Mouse (Mus musculus) embryo, embryonic 10 days (tissue): Measurements from ENCODE around the gene Cdh13.

Experiments used
- DNase-seq: peaks from one replicate; pipeline ENCODE4 v3.0.0-alpha.2; 2015; ENCODE audit warnings: low spot score

Cdh13 gene

DNA sequence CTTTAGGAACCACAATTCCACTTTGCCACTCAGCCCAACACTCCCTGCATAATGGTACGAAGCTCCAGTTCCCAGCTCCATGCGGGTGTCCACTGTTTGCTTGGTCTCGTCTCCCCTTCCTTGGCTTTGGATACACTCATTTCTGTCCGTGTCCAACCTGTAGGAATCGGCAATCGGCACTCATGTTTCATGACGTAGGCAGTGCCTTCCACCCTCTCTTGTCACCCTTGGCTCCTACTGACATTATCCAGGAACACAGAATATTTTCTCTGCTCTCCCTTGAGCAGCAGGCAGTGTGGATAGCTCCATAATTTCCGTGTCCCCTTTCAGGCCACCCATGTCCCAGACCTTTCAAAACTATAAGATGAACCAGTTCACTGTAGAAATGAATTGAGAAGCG, 97.2 kb downstream of the Cdh13 start:
- no peak for DNase-seq

DNA sequence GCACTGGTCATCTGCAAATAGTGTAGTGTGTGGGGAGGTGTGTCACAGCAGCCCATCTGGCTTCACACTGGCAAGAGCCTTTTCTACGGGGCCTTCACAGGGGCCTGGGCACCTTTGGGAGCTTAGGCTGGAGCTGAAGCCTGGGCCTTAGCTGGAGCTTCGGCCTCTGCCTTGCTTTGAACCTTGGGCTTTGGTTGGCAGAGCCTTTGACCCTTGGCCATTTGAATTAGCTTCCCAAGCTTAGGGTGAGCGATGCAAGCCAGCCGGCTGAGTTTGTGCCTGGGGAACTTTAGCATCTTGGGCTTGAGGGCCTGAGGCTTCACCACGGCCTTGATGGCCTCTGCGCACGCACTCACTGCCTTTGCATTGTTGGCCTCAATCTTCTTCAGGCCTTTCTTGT, 98.1 kb downstream of the Cdh13 start:
- no peak for DNase-seq

DNA sequence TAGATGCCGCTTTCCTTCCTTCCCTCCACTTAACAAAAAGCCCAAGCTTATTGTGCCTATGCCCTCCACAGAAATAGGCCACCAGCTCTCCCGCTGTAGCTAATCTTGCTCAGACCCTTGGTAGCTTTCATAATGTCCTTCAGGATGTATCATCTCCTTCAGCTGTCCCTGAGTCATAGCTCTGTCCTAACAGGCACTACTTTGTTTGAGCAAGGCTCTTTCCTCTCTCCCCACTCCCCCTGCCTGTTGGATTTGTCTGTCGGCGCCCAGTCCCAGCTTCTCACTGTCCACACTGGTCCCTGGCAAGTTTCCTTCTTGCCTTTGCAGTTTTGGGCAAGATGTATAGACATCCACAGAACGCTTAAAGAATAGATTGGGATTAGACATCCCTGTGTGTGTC, 100.8 kb downstream of the Cdh13 start:
- no peak for DNase-seq

DNA sequence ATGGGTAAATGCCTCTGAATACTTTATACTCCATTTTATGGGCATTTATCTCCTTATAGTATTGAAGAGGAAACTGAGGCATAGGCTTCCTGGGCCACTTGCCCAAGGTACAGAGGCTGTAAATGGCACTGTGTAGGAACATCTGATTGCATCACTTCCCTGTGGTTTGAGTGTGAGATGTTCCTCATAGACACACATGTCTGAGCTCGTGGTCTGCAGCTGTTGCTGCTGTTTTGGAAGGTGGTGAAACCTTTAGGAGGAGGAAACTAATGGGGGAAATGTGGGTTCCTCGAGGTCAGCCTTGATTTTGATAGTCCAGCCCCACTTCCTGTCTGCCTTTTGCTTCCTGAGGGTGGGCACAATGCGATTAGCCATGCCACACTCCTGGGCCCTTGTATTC, 105.9 kb downstream of the Cdh13 start:
- no peak for DNase-seq

DNA sequence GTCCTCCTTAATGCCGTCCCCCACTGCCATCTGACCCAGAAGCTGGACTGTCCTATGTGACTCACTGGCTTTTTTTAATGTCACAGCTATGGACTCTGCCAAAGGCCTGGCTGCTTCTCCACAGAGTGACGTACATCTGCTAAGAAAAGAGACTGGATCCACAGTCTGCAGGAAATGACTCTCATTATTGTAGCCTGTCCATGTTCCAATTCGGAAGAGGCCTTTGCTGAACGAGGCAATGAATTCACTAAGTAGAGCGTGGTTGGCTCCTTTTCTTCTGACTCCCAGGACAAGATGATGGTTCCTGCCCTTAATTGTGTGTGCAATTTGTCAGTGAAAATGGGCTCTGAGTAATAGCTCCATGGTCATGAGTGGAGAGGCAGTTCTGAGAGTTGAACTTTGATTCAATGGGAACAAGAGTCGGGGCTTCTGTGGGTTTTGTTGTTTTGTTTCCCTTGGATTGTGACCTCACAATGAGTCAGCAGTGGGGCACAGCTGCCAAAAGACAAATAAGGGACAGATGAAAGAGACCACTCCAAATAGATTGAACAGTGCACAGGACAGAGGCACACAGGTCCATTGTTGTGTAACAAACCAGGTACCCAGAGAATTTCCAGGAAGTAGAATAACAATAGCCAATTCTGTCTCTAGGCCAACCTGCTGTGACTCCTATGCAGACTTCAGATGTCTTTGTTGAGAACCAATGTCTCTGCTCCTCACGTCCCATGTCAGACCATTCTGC, 110.5 kb downstream of the Cdh13 start:
- DNase-seq: no peak

DNA sequence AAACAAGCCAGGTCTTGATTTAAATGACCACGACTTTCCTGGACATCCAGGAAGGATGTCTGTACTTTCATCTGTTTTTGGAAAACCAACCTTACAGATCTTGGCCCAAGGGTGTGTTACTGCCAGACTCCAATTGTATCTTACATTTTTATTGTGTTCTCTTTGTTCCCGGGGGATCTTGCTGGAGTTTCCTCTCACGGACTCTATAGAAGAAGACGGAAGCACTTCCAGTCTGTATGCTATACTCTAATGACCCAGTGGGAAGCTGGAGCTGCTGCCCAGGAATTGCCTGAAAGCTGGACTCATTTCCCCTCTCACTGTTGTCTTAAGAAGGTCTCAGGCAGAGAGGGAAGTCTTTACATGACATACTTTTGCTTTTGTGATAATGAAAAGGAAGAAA, 111.6 kb downstream of the Cdh13 start:
- DNase-seq: no peak

DNA sequence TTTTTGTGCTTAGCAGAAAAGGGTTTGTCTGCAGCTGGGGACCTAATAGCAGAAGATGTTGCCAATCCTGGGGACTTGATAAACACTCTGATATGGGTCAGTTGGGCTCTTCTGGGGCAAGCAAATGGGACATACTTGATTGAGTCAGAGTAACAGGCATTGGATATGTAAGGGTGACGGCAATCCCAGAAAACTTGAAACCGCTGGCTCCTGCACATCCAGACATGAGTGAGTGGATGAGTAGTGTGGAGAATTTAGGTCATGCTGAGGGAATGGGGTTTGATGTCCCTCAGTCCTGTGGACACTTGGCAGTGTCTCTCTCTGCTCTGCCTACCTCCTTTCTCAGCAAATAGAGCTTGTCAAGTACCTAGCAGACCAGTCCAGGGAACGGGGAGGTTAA, 121.3 kb downstream of the Cdh13 start:
- no peak for DNase-seq

DNA sequence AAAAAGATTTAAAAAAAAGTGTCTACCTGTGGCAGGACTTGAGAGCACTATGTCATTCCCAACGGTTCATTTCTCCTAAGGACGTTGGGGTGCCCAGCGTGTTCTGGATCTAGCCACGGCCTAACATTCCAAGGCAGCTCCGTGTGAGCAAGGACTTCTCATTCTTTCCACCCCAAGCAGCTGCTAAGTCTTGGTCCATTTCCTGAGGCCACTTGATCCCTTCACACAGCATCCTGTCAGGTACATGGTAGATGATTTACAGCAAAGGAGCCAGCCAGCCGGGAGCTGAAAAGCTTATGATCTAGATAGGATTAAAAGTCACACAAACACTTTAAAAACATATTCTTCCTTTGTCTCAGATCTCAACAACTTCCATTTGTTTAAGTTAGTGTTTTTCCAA, 123.8 kb downstream of the Cdh13 start:
- peak; percentile 6 for DNase-seq

DNA sequence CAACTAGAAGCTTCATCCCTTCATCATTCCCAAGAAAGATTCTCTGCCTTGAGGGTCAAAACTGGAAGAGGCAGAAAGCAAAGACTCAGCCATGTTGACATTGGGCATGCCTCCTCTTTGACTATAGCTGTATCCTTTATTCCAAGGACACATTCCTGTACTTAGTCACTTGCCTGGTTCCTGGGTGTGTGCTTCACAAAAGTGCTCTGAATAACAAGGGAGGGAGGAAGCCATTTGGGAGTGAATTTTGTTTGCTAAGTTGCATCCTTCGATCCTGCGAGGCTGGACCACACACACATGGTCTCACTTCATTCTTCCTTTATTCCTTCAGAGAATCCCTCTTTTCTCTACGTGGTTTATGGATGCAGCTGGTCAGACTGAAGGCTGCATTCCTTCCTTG, 125.9 kb downstream of the Cdh13 start:
- no peak for DNase-seq

DNA sequence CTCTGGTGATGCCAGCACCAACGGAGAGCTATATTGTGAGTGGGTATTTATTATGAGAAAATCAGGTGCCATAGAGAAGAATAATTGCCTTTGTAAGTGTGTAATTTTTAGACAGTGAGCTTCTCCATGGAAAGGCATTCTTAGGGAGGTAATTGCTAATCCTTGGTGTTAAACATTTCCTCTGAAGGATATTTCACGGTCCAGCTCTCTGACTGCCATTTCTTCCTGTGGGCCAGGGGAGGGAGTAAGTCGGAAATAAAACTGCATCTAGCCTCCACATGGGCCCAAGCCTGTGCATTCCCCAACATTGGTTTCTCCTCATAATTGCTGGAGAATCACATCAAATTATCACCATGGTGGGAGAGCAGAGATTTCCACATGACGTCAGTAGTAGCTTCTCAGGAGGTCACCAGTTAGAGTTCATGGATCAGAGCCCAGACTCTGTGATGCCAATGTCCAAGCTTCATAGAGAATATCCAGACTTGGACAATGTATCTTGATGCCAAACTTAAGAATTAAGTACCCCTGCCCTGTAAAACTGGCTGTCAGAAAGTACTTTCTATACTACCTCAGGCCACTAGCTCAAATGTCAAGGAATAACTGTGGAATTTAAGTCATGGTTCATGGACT, 126.9 kb downstream of the Cdh13 start:
- no peak for DNase-seq

DNA sequence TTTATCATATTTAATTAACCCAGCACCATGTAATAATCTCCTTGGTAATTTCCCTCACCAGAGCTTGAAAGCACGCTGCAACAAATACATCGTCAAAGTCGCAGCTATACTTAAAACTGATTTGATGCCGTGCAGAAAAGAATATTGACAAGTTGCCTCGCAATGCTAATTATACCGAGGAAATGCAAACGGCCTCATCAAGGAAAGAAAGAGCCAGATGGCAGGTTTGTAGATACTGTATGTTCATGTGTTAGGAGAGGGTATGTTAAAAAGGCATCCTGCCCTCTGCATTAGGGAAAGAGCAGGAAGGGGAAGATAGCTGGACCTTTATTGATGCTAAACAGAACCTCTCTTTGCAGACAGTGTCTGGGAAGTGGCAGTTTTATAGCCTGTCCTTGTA, 132.1 kb downstream of the Cdh13 start:
- no peak for DNase-seq

DNA sequence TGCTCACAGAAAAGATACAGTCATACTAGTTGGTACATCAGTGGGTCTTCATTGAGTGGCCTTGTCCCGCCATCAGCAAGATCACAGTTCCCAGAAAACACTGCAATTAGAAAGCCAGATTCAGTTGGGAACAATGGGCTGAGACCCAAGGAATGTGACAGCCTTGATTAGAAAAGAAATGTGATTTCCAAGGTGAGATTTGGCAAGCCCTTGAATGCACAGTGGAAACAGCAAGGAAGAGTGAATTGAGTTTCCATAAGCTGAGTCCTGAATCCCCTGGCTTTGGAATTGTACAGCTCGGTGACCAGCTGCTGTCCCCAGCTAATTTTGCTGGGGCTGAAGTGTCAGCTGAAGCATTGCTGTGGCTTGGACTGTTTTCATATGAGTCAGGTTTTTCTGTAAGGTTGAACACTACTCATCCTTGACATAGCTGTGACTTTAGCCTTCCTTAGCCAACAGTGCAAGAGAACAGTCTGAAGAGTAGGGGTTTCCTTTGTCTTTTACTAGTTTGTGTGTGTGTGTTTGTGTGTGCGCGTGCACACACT, 133.3 kb downstream of the Cdh13 start:
- DNase-seq: no peak

DNA sequence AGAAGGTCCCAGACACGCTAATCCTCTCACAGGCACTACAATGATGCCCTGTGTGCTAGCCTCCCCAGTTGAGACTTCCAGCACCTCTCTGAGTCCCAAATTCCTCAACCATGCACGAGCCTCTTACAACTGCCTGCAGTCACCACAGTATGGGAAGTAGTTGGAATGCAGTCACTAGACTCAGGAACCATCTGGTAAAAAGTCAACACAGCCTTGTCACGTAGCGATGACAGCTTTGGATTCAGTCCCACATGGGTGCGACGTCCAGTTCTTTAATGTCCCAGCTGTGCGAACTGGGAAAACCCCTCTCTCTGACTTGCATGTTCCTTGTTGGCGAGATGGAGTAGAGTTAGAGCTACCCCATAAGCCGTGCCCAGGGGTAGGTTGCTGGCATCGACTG, 139.1 kb downstream of the Cdh13 start:
- DNase-seq: no peak

DNA sequence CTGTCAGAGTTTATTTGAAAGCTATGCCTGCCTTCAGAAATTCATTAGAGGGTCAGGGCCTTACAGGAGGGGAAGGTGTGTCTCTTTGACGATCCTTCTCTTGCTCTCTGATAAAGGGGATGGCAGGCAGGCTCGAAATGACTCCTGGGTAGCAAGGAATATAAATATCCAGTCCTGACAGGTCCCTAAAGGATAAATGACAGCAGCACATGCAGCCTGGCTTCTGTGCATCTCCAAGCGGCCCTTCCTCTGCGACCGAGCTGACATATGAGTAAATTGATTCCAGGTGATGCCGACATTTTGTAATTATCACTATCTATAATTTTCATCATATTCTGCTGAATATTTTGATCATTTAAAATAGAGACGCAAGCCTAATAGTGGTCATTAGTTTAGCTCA, 145.4 kb downstream of the Cdh13 start:
- no peak for DNase-seq

DNA sequence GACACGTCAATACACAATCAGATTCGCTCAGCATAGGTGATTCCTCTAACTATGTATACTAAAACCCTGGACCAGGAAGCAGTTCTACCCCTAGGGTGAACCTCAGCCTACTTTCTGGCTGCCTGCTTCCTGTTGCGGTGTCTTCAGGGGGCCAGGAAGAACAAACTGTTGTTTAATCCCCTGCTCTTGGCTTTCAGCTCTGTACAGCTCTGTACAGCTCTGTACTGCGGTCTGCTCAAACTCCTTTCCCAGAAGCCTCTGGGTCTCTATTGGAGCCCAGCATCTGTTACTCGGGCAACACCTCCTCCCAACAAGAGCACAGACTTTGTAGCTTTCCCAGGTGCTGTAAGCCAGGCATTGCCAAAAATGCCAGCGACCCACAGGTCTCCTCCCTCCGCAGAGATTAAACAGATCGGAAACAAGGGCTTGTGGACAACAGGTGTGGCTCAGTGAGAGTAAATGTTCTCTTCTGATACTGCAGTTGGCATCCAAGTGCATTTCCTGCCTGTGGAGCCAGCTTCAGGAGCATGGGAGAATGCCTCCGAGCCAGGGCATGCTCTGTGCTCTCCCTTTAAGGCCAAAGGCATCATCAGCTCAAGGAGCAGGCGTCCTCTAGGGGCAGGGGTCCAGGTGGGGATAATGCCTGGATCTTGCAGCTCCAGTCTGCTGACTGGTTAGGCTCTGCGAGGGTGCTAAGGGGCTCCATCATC, 148.4 kb downstream of the Cdh13 start:
- DNase-seq: no peak

DNA sequence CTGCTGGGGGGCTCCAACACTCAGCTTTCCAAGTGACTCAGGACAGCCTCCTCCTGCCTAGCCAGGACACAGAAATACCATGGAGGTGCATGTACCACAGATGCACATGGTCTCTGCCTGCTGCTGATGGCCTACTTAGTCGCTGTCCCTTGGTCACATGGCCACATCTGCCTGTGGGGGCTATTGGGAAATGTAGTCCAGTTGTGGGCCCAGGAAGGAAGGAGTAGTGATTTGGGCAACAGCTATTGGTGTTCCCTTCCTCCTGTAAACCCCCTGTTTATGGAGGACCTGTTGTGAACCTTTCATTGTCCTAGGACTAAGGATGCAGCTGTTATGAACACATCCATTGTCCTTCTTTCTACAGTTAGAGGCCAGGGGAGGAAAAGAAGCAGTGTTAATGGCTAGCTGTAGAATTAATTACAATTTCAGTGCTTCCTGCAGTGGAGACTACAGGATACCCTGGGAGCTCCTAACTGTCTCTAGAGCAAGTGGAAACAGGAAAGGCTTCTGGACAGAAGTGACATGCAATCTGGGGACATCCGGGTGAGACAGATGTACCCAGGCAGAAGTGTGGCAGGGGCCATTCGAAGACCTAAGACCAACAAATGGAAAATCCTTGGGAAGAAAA, 150.1 kb downstream of the Cdh13 start:
- DNase-seq: no peak

DNA sequence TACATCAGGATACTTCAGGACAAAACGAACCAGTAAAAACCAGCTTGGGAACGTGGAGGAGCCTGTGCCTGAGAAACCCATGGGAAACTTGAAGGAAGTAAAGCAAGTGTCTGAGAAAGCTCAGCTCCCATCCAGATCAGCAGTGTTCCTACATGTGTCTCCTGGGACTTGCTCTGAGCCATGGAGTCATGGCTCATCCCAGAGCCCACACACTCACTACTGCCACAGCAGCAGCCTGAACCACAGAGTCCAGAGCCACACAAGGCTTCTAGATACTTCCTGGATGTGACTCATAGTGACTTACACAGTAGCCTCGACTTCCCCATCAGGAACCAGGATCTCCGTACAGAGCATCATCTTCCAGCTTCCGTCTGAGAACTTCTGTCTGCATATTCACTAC, 153.2 kb downstream of the Cdh13 start:
- no peak for DNase-seq

DNA sequence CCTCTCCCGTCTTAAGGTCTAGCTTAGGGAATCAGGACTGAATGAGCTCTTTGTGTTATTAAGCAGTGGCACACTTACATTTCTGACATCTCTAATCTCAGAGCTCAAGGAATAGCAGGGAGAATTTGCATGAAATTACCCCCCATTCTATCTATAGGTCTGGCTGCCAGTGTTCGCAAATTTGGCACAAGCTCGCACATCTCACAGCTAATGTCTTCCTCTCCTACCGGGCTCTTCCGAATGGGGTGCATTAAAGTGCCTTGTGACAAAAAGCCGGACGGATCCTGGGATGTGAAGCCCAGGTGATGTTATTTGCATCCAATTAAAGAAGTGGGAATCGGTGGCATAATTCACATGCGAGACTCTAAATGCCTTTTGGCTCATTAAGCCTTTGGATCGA, 153.6 kb downstream of the Cdh13 start:
- DNase-seq: no peak

DNA sequence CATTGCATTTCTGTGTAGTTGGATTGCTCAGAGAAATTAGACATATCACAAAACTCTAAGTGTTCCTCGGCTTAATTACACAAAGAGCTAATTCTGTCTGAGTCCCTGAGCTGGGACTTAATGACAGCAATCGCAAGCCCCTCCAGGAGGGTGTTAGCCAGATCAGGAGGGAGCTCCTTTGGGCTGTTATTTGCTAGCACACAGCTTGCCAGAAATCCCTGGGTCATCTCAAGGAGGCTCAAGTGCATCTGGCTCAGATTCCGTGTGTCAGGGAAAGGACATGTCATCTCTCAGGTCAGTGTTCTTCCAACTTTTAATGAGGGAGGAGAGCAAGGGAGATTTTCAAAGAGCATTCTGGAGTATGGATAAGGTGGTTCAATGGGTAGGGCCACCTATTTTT, 154.3 kb downstream of the Cdh13 start:
- no peak for DNase-seq

DNA sequence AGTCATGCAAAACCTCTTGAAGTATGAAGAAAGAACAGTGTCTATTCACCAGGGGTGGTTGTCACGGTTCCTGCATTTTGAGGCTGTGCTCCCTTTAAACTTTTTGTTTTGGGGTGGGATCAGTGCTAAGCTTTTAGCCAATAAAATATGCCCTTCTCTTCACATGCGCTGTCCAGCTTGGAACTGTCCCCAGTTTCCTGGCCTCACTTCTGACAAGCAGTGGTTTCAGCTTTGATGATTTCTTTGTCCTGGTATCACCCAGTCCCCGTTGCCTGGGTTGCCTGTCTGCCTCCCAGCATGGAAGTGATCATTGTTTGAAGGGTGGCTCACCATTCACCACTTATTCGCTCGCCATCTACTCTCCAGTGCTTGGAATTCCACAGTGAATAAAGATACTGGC, 156.3 kb downstream of the Cdh13 start:
- no peak for DNase-seq

DNA sequence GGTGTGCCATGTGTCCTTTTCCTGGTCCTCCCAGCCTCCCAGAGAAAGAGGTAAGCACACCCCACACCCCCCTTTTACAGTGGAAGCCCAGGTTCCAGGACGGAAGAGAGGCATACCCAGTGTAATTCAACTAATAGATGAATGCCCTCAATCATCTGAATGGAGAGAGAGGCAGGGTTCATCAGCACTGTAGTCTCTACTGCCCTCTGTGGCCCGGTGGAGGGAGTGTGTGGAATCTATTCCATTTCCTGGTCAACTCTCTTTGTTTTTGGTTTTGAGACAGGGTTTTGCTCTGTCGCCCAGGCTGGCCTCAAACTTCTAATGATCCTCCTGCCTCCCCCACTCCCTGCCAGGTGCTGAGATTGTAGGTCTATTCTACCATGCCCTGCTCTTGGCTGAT, 159.8 kb downstream of the Cdh13 start:
- DNase-seq: peak; percentile 15

DNA sequence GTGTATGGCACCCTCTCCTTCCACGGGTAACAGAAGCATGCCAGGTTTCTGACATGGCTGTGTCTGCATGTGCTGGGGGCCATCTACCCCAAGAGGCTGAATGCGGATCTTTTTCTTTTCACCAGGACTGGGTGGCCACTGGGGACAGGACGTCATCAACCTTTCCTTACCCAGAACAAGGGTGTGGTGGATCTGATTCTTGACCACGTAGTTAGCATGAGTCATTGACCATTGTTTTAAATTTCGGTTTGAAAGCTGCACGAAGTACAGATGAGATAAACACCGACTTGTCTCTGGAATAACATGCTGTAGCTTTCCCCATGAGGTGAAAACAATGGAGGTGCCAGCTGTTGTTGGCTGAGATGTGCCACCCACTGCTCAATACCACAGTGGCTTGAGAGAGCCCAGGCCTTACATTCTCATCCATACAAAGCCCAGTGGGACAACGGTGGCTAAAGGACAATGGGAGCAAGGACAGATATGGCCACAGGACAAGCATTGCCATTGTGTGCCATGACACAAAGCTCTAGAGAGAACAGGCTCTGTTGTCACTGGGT, 161.2 kb downstream of the Cdh13 start:
- no peak for DNase-seq
